Mouse (Mus musculus): ENCODE measurements around the gene S100a3. TPM values are rescaled to one million over a fixed set of nuclear protein-coding genes. Genes with fewer than 3 reads are reported as not detected.

The S100a3 gene
- total and polyA plus RNA-seq, 2 experiments from 2014 or later: 0.81 to 3.5 TPM

- no peak for ATAC-seq (ENCODE audit: low FRiP score)
- no peak for DNase-seq (ENCODE audit: low spot score)
Measured at GRCm38 (mm10) chr3:90626266-90627021, 66.1 kb downstream of the S100a3 start.

GRCm38 (mm10) chr3:90627366-90627765, 67.0 kb downstream of the S100a3 start:
- 95% methylated on average over 5 of the region's 5 CpGs for WGBS
- Histone ChIP-seq H3K4me2 (ENCODE audit: low read depth, low read length, poor library complexity, severe bottlenecking) (no peak overlapping the region), H3K27me3 (ENCODE audit: insufficient read depth, low read length) (no peaks in the 10 kb centered on the region), H3K4me3 (ENCODE audit: low read depth, low read length) (no peak overlapping the region), H3K9me3 (ENCODE audit: low read length) (no peaks in the 10 kb centered on the region), H3K27ac (ENCODE audit: low read depth, low read length) (no peak overlapping the region), H3K36me3 (ENCODE audit: insufficient read depth, low read length) (no peaks in the 10 kb centered on the region), H3K4me1 (ENCODE audit: insufficient read depth, low read length) (0 out of 2 replicates have a peak, but pooled peaks cover 12% of the 10 kb centered on the region), H3K9ac (replicated peaks; ENCODE audit: low read length, poor library complexity, severe bottlenecking) (no peak overlapping the region)
- TF ChIP-seq CTCF (IDR thresholded peaks at IDR 0.05): no peak
- no peak for DNase-seq (ENCODE audit: low spot score)
- ATAC-seq (ENCODE audit: low FRiP score): no peak

More at GRCm38 (mm10) chr3:90626266-90627021, 66.1 kb downstream of the S100a3 start:
- no peak overlapping the region for H3K9ac ChIP-seq (replicated peaks; ENCODE audit: low read length, poor library complexity, severe bottlenecking)
- no peak overlapping the region for H3K4me2 ChIP-seq (ENCODE audit: low read depth, low read length, poor library complexity, severe bottlenecking)
- H3K36me3 ChIP-seq (ENCODE audit: insufficient read depth, low read length): no peaks in the 10 kb centered on the region
- no peaks in the 10 kb centered on the region for H3K9me3 ChIP-seq (ENCODE audit: low read length)
- H3K27me3 ChIP-seq (ENCODE audit: insufficient read depth, low read length): no peaks in the 10 kb centered on the region
- H3K27ac ChIP-seq (ENCODE audit: low read depth, low read length): no peak overlapping the region
- 0 out of 2 replicates have a peak, but pooled peaks cover 12% of the 10 kb centered on the region for H3K4me1 ChIP-seq (ENCODE audit: insufficient read depth, low read length)
- 71% methylated on average over 9 of the region's 9 CpGs for WGBS
- TF ChIP-seq CTCF (IDR thresholded peaks at IDR 0.05): no peak
- no peak overlapping the region for H3K4me3 ChIP-seq (ENCODE audit: low read depth, low read length)

DNA sequence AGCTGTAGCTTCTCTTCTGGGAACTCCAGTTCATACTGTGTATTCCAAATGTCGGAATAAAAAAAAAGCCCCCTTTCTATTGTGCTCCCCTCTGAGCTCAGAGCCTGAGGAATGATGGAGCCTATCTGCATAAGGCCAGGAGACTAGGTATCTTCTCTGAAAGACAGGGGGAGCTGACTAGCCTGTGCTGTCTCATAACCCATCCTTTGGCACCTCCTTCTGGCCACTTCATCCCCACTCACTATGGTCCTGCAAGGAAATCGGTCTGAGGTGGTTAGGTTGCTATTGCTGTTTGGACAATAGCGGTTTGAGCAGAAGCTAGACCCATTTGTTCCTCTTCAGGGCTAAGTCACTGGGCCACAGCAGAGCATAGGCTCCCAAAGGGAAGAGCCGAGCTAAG, 67.4 kb downstream of the S100a3 start:
- Histone ChIP-seq H3K4me1 (ENCODE audit: insufficient read depth, low read length) (0 out of 2 replicates have a peak, but pooled peaks cover 12% of the 10 kb centered on the region), H3K4me2 (ENCODE audit: low read depth, low read length, poor library complexity, severe bottlenecking) (no peak overlapping the region), H3K27me3 (ENCODE audit: insufficient read depth, low read length) (no peaks in the 10 kb centered on the region), H3K9ac (replicated peaks; ENCODE audit: low read length, poor library complexity, severe bottlenecking) (no peak overlapping the region), H3K9me3 (ENCODE audit: low read length) (no peaks in the 10 kb centered on the region), H3K36me3 (ENCODE audit: insufficient read depth, low read length) (no peaks in the 10 kb centered on the region), H3K27ac (ENCODE audit: low read depth, low read length) (no peak overlapping the region), H3K4me3 (ENCODE audit: low read depth, low read length) (no peak overlapping the region)
- TF ChIP-seq CTCF (IDR thresholded peaks at IDR 0.05): peak; percentile 79
- ATAC-seq (ENCODE audit: low FRiP score) (no peak), DNase-seq (ENCODE audit: low spot score) (peak; percentile 39)
- WGBS: 62% methylated on average over 4 of the region's 4 CpGs

GRCm38 (mm10) chr3:90629298-90629697, 68.9 kb downstream of the S100a3 start:
- no peak overlapping the region for H3K4me2 ChIP-seq (ENCODE audit: low read depth, low read length, poor library complexity, severe bottlenecking)
- H3K36me3 ChIP-seq (ENCODE audit: insufficient read depth, low read length): no peaks in the 10 kb centered on the region
- no peak overlapping the region for H3K27ac ChIP-seq (ENCODE audit: low read depth, low read length)
- TF ChIP-seq CTCF (IDR thresholded peaks at IDR 0.05): no peak
- no peak overlapping the region for H3K4me3 ChIP-seq (ENCODE audit: low read depth, low read length)
- no peak overlapping the region for H3K9ac ChIP-seq (replicated peaks; ENCODE audit: low read length, poor library complexity, severe bottlenecking)
- 0 out of 2 replicates have a peak, but pooled peaks cover 2% of the 10 kb centered on the region for H3K4me1 ChIP-seq (ENCODE audit: insufficient read depth, low read length)
- no peak for ATAC-seq (ENCODE audit: low FRiP score)
- WGBS: 77% methylated on average over 2 of the region's 2 CpGs
- DNase-seq (ENCODE audit: low spot score): no peak
- H3K27me3 ChIP-seq (ENCODE audit: insufficient read depth, low read length): no peaks in the 10 kb centered on the region
- H3K9me3 ChIP-seq (ENCODE audit: low read length): no peaks in the 10 kb centered on the region

GRCm38 (mm10) chr3:90631984-90632383, 71.6 kb downstream of the S100a3 start:
- no peak overlapping the region for H3K4me3 ChIP-seq (ENCODE audit: low read depth, low read length)
- no peaks in the 10 kb centered on the region for H3K9me3 ChIP-seq (ENCODE audit: low read length)
- H3K4me1 ChIP-seq (ENCODE audit: insufficient read depth, low read length): no peaks in the 10 kb centered on the region
- no peak overlapping the region for H3K27ac ChIP-seq (ENCODE audit: low read depth, low read length)
- H3K4me2 ChIP-seq (ENCODE audit: low read depth, low read length, poor library complexity, severe bottlenecking): no peak overlapping the region
- DNase-seq (ENCODE audit: low spot score) (no peak), ATAC-seq (ENCODE audit: low FRiP score) (no peak)
- WGBS: 76% methylated on average over 2 of the region's 2 CpGs
- no peak overlapping the region for H3K9ac ChIP-seq (replicated peaks; ENCODE audit: low read length, poor library complexity, severe bottlenecking)
- no peaks in the 10 kb centered on the region for H3K36me3 ChIP-seq (ENCODE audit: insufficient read depth, low read length)
- TF ChIP-seq CTCF (IDR thresholded peaks at IDR 0.05): no peak
- H3K27me3 ChIP-seq (ENCODE audit: insufficient read depth, low read length): no peaks in the 10 kb centered on the region

- H3K4me1 ChIP-seq (ENCODE audit: insufficient read depth, low read length): no peaks in the 10 kb centered on the region
- 53% methylated on average over 1 of the region's 1 CpGs for WGBS
- H3K36me3 ChIP-seq (ENCODE audit: insufficient read depth, low read length): no peaks in the 10 kb centered on the region
- no peak overlapping the region for H3K9ac ChIP-seq (replicated peaks; ENCODE audit: low read length, poor library complexity, severe bottlenecking)
- no peaks in the 10 kb centered on the region for H3K27me3 ChIP-seq (ENCODE audit: insufficient read depth, low read length)
- no peaks in the 10 kb centered on the region for H3K9me3 ChIP-seq (ENCODE audit: low read length)
- no peak overlapping the region for H3K4me3 ChIP-seq (ENCODE audit: low read depth, low read length)
- ATAC-seq (ENCODE audit: low FRiP score) (no peak), DNase-seq (ENCODE audit: low spot score) (no peak)
- no peak overlapping the region for H3K4me2 ChIP-seq (ENCODE audit: low read depth, low read length, poor library complexity, severe bottlenecking)
- no peak overlapping the region for H3K27ac ChIP-seq (ENCODE audit: low read depth, low read length)
- TF ChIP-seq CTCF (IDR thresholded peaks at IDR 0.05): no peak
Measured at GRCm38 (mm10) chr3:90638511-90639275, 78.3 kb downstream of the S100a3 start.

Data from midbrain, postnatal 0 days (tissue).